Comparison of ENCODE assay signal across 22 mouse cellular contexts in the genomic region with DNA sequence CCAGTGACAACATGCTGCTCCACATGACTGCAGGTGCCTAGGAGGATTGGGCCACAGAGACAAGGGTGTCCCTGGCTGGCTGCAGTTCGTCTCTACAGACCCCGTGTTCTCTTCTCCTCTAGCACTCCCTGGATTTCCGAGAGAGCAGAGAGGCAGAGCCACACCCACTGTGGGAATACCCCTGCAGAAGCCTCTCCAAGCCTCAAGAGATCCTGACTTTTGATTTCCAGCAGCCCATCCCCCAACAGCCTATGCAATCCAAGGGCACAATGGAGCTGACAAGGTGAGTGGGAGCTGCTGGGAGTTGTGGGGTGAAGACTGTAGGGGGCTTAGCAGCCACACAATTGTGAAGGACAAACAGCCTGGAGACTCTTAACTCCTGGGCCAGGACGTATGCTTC. TPM values are rescaled to one million over a fixed set of nuclear protein-coding genes. Genes with fewer than 3 reads are reported as not detected.
DNase-seq lines count a peak whose midpoint lies in the region; ATAC-seq and TF ChIP-seq lines count a peak whose summit lies in the region.
"Had no signal": no experiment of that assay in that cellular context is flagged by ENCODE, and none has a peak within 500 bp of the region (broad histone marks: within the 10 kb centered on the region; RNA-seq: fewer than 3 reads in every experiment).

No protein-coding gene starts in this region.

- TF ChIP-seq EP300 in heart, postnatal 0 days (IDR thresholded peaks at IDR 0.05; ENCODE audit: low read depth) = no peak

- no peaks in the 10 kb centered on the region for H3K4me1 ChIP-seq in heart, postnatal 0 days (ENCODE audit: control insufficient read depth, insufficient read depth)
- peaks cover 3% of the 10 kb centered on the region; the same call in 1 of the 2 replicates for H3K4me1 ChIP-seq in midbrain, embryonic 16.5 days (ENCODE audit: control insufficient read depth, insufficient read depth, low read length)
- H3K4me1 ChIP-seq in limb, embryonic 10.5 days = no peaks in the 10 kb centered on the region
- H3K4me1 ChIP-seq: embryonic facial prominence, embryonic 13.5 days; limb, embryonic 15.5 days had no signal

- no peak overlapping the region for H3K4me3 ChIP-seq in heart, postnatal 0 days (ENCODE audit: low read depth, low read length)
- H3K4me3 ChIP-seq in left cerebral cortex, adult 2 months = no peak overlapping the region
- no peak overlapping the region for H3K4me3 ChIP-seq in midbrain, embryonic 16.5 days (ENCODE audit: low read depth, low read length)
- H3K4me3 ChIP-seq in limb, embryonic 10.5 days = no peak overlapping the region
- H3K4me3 ChIP-seq: embryonic facial prominence, embryonic 13.5 days; erythroblast, embryonic 14.5 days; forebrain, embryonic 12.5 days; limb, embryonic 15.5 days had no signal

- no peak for TF ChIP-seq CTCF in heart, postnatal 0 days (IDR thresholded peaks at IDR 0.05; ENCODE audit: low read depth)
- TF ChIP-seq CTCF in left cerebral cortex, adult 2 months (IDR thresholded peaks at IDR 0.05) = no peak

- DNase-seq in heart, postnatal 0 days (ENCODE audit: low spot score) = no peak
- DNase-seq in heart, adult 9 months (ENCODE audit: low spot score in 2 of 2) = no peak
- DNase-seq in left cerebral cortex, adult 2 months (ENCODE audit: extremely low spot score in 1 of 2, low spot score in 2 of 2) = no peak
- DNase-seq in left cerebral cortex, adult 11 months (ENCODE audit: low spot score) = no peak
- peak; percentile 52 for DNase-seq in ZHBTc4 (ENCODE audit: low read depth, low spot score)
- no peak for DNase-seq in limb, embryonic 10.5 days (ENCODE audit: low spot score)
- DNase-seq in spleen, postnatal 10 days (ENCODE audit: low spot score in 2 of 2) = no peak
- DNase-seq: adrenal gland, postnatal 25 days; cerebellum, adult 8-10 months; cerebellum, postnatal 36 days; embryo, embryonic 11 days; gastrocnemius, postnatal 36 days; kidney, postnatal 25 days; lung, embryonic 14.5 days had no signal

- 0 out of 2 replicates have a peak overlapping the region, but pooled peaks have one; percentile 26 for H3K9ac ChIP-seq in heart, postnatal 0 days (replicated peaks; ENCODE audit: low read depth, low read length)
- H3K9ac ChIP-seq in midbrain, embryonic 16.5 days (ENCODE audit: low read depth, low read length) = no peak overlapping the region
- H3K9ac ChIP-seq: embryonic facial prominence, embryonic 13.5 days; forebrain, embryonic 12.5 days; limb, embryonic 15.5 days; liver, embryonic 14.5 days; lung, embryonic 14.5 days had no signal

- peaks cover 65% of the 10 kb centered on the region for H3K36me3 ChIP-seq in heart, postnatal 0 days (replicated peaks; ENCODE audit: control insufficient read depth, insufficient read depth, low read length)
- H3K36me3 ChIP-seq in midbrain, embryonic 16.5 days (ENCODE audit: control insufficient read depth, insufficient read depth, low read length) = peaks cover 28% of the 10 kb centered on the region; the same call in 1 of the 2 replicates
- H3K36me3 ChIP-seq in limb, embryonic 10.5 days = peaks cover 96% of the 10 kb centered on the region

- H3K27ac ChIP-seq in heart, postnatal 0 days (ENCODE audit: low read depth) = no peak overlapping the region
- 0 out of 2 replicates have a peak overlapping the region, but pooled peaks have one; percentile 11 for H3K27ac ChIP-seq in left cerebral cortex, adult 2 months
- peak overlapping the region; percentile 41 for H3K27ac ChIP-seq in midbrain, embryonic 16.5 days (ENCODE audit: low read length)
- no peak overlapping the region for H3K27ac ChIP-seq in limb, embryonic 10.5 days
- H3K27ac ChIP-seq: embryonic facial prominence, embryonic 13.5 days; forebrain, embryonic 12.5 days; limb, embryonic 15.5 days; liver, embryonic 14.5 days had no signal

- ATAC-seq in heart, postnatal 0 days (ENCODE audit: insufficient read depth, low read depth) = no peak
- ATAC-seq in midbrain, embryonic 16.5 days = no peak
- ATAC-seq: intestine, postnatal 0 days had no signal

- H3K9me3 ChIP-seq in heart, postnatal 0 days (replicated peaks; ENCODE audit: control insufficient read depth, low read length) = no peaks in the 10 kb centered on the region
- H3K9me3 ChIP-seq in midbrain, embryonic 16.5 days (replicated peaks; ENCODE audit: control insufficient read depth, low read length, poor library complexity, severe bottlenecking) = no peaks in the 10 kb centered on the region
- no peaks in the 10 kb centered on the region for H3K9me3 ChIP-seq in limb, embryonic 10.5 days (replicated peaks)
- H3K9me3 ChIP-seq: embryonic facial prominence, embryonic 13.5 days; forebrain, embryonic 12.5 days; limb, embryonic 15.5 days had no signal

- H3K27me3 ChIP-seq in heart, postnatal 0 days (ENCODE audit: control insufficient read depth, insufficient read depth, low read length) = no peaks in the 10 kb centered on the region
- no peaks in the 10 kb centered on the region for H3K27me3 ChIP-seq in midbrain, embryonic 16.5 days (ENCODE audit: control insufficient read depth, insufficient read depth, low read depth, low read length)
- H3K27me3 ChIP-seq in limb, embryonic 10.5 days (ENCODE audit: low read depth, poor library complexity, severe bottlenecking) = no peaks in the 10 kb centered on the region
- H3K27me3 ChIP-seq: CH12.LX; embryonic facial prominence, embryonic 13.5 days; forebrain, embryonic 12.5 days; limb, embryonic 15.5 days had no signal

- whole genome bisulfite sequencing in heart, postnatal 0 days = 45% methylated on average over 4 of the region's 4 CpGs
- 71% methylated on average over 4 of the region's 4 CpGs for WGBS in midbrain, embryonic 16.5 days
- 77% methylated on average over 4 of the region's 4 CpGs for WGBS in limb, embryonic 10.5 days

- H3K4me2 ChIP-seq in heart, postnatal 0 days (ENCODE audit: low read depth, low read length) = no peak overlapping the region
- no peak overlapping the region for H3K4me2 ChIP-seq in midbrain, embryonic 16.5 days (ENCODE audit: low read length)
- H3K4me2 ChIP-seq: embryonic facial prominence, embryonic 13.5 days; forebrain, embryonic 12.5 days; limb, embryonic 15.5 days; lung, embryonic 14.5 days had no signal

- intact Hi-C loops in left cerebral cortex, adult 2 months (cut with DNase I) = no loop called here

RNA-seq across cellular contexts. Expression of a gene that starts 39.5 kb away (rescaled TPM):
- total RNA-seq in heart, postnatal 0 days (2014; rRNA removed; ENCODE audit: low replicate concordance) = 40.2 and 49.1 TPM in 2 replicates
- polyA plus RNA-seq in heart, postnatal 0 days (2015; fragmentation: Nextera tagmentation; extraction: Ambion mirVana) = 21.8 and 23.8 TPM in 2 replicates
- 10 to 100 TPM; 36.5 to 39.4 TPM for total RNA-seq in left cerebral cortex, adult 2 months (2021)
- 60.9 and 61.5 TPM in 2 replicates for polyA plus RNA-seq in midbrain, embryonic 16.5 days (2015; fragmentation: Nextera tagmentation; extraction: Ambion mirVana)
- polyA plus RNA-seq in limb, embryonic 10.5 days (2016; fragmentation: Nextera tagmentation; extraction: Ambion mirVana) = 76.4 and 88.2 TPM in 2 replicates

RNA-seq across cellular contexts. Expression of a gene that starts 39.5 kb away (rescaled TPM):
- 22.4 and 38.3 TPM in 2 replicates for total RNA-seq in heart, postnatal 0 days (2014; rRNA removed; ENCODE audit: low replicate concordance)
- 13.5 and 14.9 TPM in 2 replicates for polyA plus RNA-seq in heart, postnatal 0 days (2015; fragmentation: Nextera tagmentation; extraction: Ambion mirVana)
- 10 to 100 TPM; 28.5 to 29.4 TPM for total RNA-seq in left cerebral cortex, adult 2 months (2021)
- polyA plus RNA-seq in midbrain, embryonic 16.5 days (2015; fragmentation: Nextera tagmentation; extraction: Ambion mirVana) = 30.8 and 33.1 TPM in 2 replicates
- polyA plus RNA-seq in limb, embryonic 10.5 days (2016; fragmentation: Nextera tagmentation; extraction: Ambion mirVana) = 42.0 and 46.6 TPM in 2 replicates

Comparison
In these comparisons a context has a peak if more than half of its experiments do, and no peak if none do; other contexts are left out.
1. H3K27ac ChIP-seq: peak in left cerebral cortex, adult 2 months (single experiment) and midbrain, embryonic 16.5 days (single experiment); none in heart, postnatal 0 days (single experiment) and limb, embryonic 10.5 days (single experiment).